Mouse (Mus musculus): ENCODE data around the gene Fnbp1. TPM values are rescaled to one million over a fixed set of nuclear protein-coding genes. Genes with fewer than 3 reads are reported as not detected.
A peak's percentile ranks its signal among the peaks of the same experiment; 100 is the strongest.

Fnbp1 gene
- polyA plus RNA-seq, 1 experiment, result 148 TPM

DNA sequence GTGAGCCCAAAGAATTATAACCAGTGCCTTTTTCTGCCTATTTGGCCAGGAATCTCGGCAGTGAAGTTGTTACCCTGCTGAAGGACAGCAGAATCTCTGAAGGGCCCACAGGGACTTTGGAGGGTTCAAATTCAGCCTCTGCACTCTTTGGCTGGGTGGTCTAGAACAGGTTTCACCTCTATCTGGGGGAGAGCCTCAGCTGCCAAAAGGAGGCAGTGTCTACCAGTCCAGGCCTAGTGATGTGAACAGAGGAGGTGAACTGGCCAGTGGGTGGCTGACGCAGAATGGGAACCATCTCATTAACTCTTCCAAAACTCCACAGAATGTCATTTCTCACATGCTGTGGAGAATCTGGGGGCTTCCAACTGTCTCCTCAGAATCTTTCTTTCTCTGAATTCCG, 697 bp upstream of the Fnbp1 start:
- no peaks in the 10 kb centered on the region for H3K27me3 ChIP-seq (ENCODE audit: control insufficient read depth, insufficient read depth, low read length)
- H3K4me3 ChIP-seq (ENCODE audit: control insufficient read depth, insufficient read depth, low read length), result peak overlapping the region; percentile 93
- DNase-seq, result no peak
- WGBS, result 33% methylated on average over 3 of the region's 3 CpGs
- peaks cover 42% of the 10 kb centered on the region for H3K4me1 ChIP-seq (replicated peaks; ENCODE audit: control insufficient read depth, insufficient read depth, low read length)
- H3K36me3 ChIP-seq (ENCODE audit: control insufficient read depth, insufficient read depth, low read length), result no peaks in the 10 kb centered on the region
- peak overlapping the region; percentile 89 for H3K27ac ChIP-seq (ENCODE audit: control insufficient read depth, insufficient read depth, low read length)
- TF ChIP-seq POLR2A (IDR thresholded peaks at IDR 0.05; ENCODE audit: control insufficient read depth, extremely low read depth, insufficient read depth, low read length, poor library complexity) (no peak), CTCF (IDR thresholded peaks at IDR 0.05; ENCODE audit: borderline replicate concordance, control insufficient read depth, extremely low read depth, insufficient read depth, low read length, poor library complexity) (no peak)

DNA sequence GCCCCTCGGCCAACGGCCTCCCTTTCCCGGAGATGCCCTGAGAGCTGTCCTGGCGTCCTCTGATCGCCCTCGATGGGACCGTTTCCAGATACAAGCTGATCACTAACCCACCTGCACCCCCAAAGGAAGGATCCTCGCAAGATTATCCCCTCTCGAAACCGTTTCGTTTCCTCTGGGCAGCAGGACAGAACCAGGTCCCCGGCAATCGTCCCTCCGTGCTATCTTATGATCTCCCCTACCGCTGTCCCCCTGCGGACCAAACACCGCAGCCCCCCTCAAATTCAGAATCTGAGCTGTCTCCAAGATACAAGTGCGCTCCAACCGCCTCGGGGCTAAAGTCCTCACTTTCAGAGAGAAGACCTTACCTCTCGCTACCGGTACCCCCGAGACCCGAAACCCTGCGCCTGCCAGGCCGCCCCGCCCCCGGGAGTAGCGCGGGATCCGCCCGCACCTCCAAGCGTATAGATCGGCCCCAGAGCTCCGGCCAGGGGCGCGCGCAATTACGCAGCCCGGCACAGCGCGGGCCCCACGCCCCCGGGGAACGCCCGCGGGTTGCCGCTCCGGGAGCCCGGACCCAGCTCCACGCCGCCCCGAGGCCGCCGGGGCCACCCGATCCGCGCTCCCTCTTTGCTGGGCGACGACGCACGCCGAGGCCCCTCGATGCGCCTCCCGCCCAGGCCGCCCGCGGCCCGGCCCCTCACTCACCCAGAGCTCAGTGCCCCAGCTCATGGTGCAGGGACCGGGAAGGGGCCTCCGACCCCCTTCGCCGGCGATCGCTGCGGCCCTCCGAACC, 538 bp downstream of the Fnbp1 start:
- peak overlapping the region; percentile 93 for H3K4me3 ChIP-seq (ENCODE audit: control insufficient read depth, insufficient read depth, low read length)
- H3K27ac ChIP-seq (ENCODE audit: control insufficient read depth, insufficient read depth, low read length), result peak overlapping the region; percentile 15
- no peak for DNase-seq

GRCm38 (mm10) chr2:31140772-31141073, 1.1 kb downstream of the Fnbp1 start:
- 2% methylated on average over 10 of the region's 10 CpGs for WGBS
- Histone ChIP-seq H3K27ac (ENCODE audit: control insufficient read depth, insufficient read depth, low read length) (no peak overlapping the region; the same call in 1 of the 2 replicates), H3K27me3 (ENCODE audit: control insufficient read depth, insufficient read depth, low read length) (no peaks in the 10 kb centered on the region), H3K4me3 (ENCODE audit: control insufficient read depth, insufficient read depth, low read length) (peak overlapping the region; percentile 93), H3K36me3 (ENCODE audit: control insufficient read depth, insufficient read depth, low read length) (no peaks in the 10 kb centered on the region), H3K4me1 (replicated peaks; ENCODE audit: control insufficient read depth, insufficient read depth, low read length) (peaks cover 54% of the 10 kb centered on the region)
- TF ChIP-seq CTCF (IDR thresholded peaks at IDR 0.05; ENCODE audit: borderline replicate concordance, control insufficient read depth, extremely low read depth, insufficient read depth, low read length, poor library complexity) (no peak), POLR2A (IDR thresholded peaks at IDR 0.05; ENCODE audit: control insufficient read depth, extremely low read depth, insufficient read depth, low read length, poor library complexity) (no peak)
- DNase-seq, result no peak

More for the DNA sequence above, 538 bp downstream of the Fnbp1 start:
- WGBS, result under 1% methylated on average over 78 of the region's 78 CpGs
- peaks cover 48% of the 10 kb centered on the region for H3K4me1 ChIP-seq (replicated peaks; ENCODE audit: control insufficient read depth, insufficient read depth, low read length)
- H3K27me3 ChIP-seq (ENCODE audit: control insufficient read depth, insufficient read depth, low read length), result no peaks in the 10 kb centered on the region
- no peaks in the 10 kb centered on the region for H3K36me3 ChIP-seq (ENCODE audit: control insufficient read depth, insufficient read depth, low read length)
- TF ChIP-seq POLR2A (IDR thresholded peaks at IDR 0.05; ENCODE audit: control insufficient read depth, extremely low read depth, insufficient read depth, low read length, poor library complexity) (no peak), CTCF (IDR thresholded peaks at IDR 0.05; ENCODE audit: borderline replicate concordance, control insufficient read depth, extremely low read depth, insufficient read depth, low read length, poor library complexity) (no peak)

DNA sequence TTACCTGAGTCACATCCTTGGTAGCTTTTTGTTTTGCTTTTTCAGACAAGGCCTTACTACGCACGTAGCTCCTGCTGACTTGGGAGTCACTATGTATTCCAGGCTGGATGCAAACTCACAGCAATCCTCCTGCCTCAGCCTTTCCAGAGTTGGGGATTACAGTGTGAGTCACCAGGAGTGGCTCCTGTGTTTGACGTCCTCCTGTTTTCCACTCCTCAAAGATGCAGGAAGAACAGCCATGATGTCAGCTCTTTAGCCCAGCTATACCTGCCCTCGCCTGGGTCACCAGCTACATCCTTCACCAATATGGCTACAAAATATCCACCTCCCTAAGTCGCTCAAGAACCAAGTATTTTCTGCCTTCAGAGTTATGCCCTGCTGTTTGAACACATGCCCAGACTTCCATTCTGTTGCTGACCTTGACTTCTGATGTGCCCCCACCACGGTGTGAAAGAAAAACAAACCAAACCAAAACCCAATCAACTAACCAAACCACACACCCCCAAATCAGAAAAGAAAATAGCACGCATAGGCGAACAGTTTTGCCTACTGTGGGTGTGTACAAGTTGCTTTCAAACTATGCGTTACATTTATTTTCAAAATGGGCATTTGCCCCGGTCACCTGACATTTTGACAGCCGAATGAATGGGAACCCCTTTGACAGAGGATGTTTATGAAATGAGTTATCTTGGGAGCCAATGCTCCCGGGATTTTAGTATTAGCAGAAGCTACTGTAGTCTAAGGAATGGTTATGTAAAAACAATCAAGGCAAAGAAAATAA, 1.6 kb downstream of the Fnbp1 start:
- H3K27me3 ChIP-seq (ENCODE audit: control insufficient read depth, insufficient read depth, low read length), result no peaks in the 10 kb centered on the region
- H3K27ac ChIP-seq (ENCODE audit: control insufficient read depth, insufficient read depth, low read length), result no peak overlapping the region
- H3K4me1 ChIP-seq (replicated peaks; ENCODE audit: control insufficient read depth, insufficient read depth, low read length), result peaks cover 56% of the 10 kb centered on the region
- H3K36me3 ChIP-seq (ENCODE audit: control insufficient read depth, insufficient read depth, low read length), result no peaks in the 10 kb centered on the region
- 33% methylated on average over 12 of the region's 12 CpGs for WGBS
- DNase-seq, result no peak
- peak overlapping the region; percentile 5; the same call in 1 of the 2 replicates for H3K4me3 ChIP-seq (ENCODE audit: control insufficient read depth, insufficient read depth, low read length)
- TF ChIP-seq POLR2A (IDR thresholded peaks at IDR 0.05; ENCODE audit: control insufficient read depth, extremely low read depth, insufficient read depth, low read length, poor library complexity) (no peak), CTCF (IDR thresholded peaks at IDR 0.05; ENCODE audit: borderline replicate concordance, control insufficient read depth, extremely low read depth, insufficient read depth, low read length, poor library complexity) (no peak)

DNA sequence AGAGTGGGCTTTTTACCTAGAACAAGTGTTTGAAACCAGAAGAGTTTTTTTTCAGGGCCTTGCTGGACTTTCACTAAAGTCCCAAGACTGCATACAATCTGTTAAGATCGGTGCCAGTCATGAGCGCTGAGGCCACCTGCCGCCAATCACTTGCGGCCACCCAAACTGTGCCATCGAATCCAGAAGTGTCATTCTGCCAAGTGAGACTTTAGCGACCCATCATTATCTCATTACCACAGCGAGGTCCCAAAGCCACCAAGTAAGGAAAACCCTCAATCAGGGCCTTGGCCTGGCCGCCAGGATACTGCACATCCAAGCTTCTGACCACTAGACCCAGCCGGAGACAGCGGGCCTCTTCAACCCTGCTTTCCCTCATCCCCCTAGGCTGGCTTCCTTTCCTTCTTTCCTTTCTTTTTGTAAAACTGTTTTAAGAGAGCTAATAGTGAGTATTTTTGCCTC, 2.6 kb downstream of the Fnbp1 start:
- no peak for DNase-seq
- WGBS, result 28% methylated on average over 10 of the region's 10 CpGs
- Histone ChIP-seq H3K36me3 (ENCODE audit: control insufficient read depth, insufficient read depth, low read length) (no peaks in the 10 kb centered on the region), H3K27ac (ENCODE audit: control insufficient read depth, insufficient read depth, low read length) (peak overlapping the region; percentile 71), H3K27me3 (ENCODE audit: control insufficient read depth, insufficient read depth, low read length) (no peaks in the 10 kb centered on the region), H3K4me3 (ENCODE audit: control insufficient read depth, insufficient read depth, low read length) (peak overlapping the region; percentile 6; the same call in 1 of the 2 replicates), H3K4me1 (replicated peaks; ENCODE audit: control insufficient read depth, insufficient read depth, low read length) (peaks cover 59% of the 10 kb centered on the region)
- TF ChIP-seq CTCF (IDR thresholded peaks at IDR 0.05; ENCODE audit: borderline replicate concordance, control insufficient read depth, extremely low read depth, insufficient read depth, low read length, poor library complexity), result no peak
- no peak for TF ChIP-seq POLR2A (IDR thresholded peaks at IDR 0.05; ENCODE audit: control insufficient read depth, extremely low read depth, insufficient read depth, low read length, poor library complexity)

DNA sequence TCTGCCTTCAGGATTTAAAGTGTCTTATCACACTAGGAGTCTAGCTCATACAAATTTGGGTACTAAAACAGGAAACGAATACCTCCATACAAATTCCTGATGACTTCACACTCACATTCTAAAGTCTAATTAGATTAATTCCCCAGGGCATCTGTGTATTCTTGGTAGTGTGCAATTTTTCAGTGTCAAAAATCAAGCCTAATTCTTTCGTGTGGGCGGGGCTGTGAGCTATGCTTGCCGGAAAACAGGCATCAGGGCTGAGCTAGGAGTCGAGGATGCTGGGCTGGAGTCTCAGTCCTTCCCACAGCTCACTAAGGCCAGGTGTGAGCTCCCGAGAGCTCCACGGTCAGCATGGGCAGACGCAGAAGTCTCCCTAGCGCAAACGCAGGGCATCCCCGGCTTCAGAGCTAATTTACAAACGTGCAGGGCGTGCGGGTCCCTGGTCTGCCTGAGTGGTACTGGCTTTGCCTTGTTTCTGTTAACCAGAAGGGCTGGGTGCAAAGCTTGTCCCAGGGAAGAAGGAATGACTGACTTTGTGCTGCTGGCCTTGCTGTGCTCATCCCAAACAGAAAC, 4.7 kb downstream of the Fnbp1 start:
- TF ChIP-seq POLR2A (IDR thresholded peaks at IDR 0.05; ENCODE audit: control insufficient read depth, extremely low read depth, insufficient read depth, low read length, poor library complexity) (no peak), CTCF (IDR thresholded peaks at IDR 0.05; ENCODE audit: borderline replicate concordance, control insufficient read depth, extremely low read depth, insufficient read depth, low read length, poor library complexity) (no peak)
- no peak for DNase-seq
- 89% methylated on average over 14 of the region's 14 CpGs for WGBS
- Histone ChIP-seq H3K4me3 (ENCODE audit: control insufficient read depth, insufficient read depth, low read length) (no peak overlapping the region), H3K36me3 (ENCODE audit: control insufficient read depth, insufficient read depth, low read length) (no peaks in the 10 kb centered on the region), H3K27ac (ENCODE audit: control insufficient read depth, insufficient read depth, low read length) (no peak overlapping the region), H3K4me1 (replicated peaks; ENCODE audit: control insufficient read depth, insufficient read depth, low read length) (peaks cover 63% of the 10 kb centered on the region), H3K27me3 (ENCODE audit: control insufficient read depth, insufficient read depth, low read length) (no peaks in the 10 kb centered on the region)
